Mouse (Mus musculus): Measurements from ENCODE around the gene Srpr.

- TF ChIP-seq POLR2A (IDR thresholded peaks at IDR 0.05; ENCODE audit: control insufficient read depth, extremely low read depth, insufficient read depth, low read length, poor library complexity) (no peak), CTCF (IDR thresholded peaks at IDR 0.05; ENCODE audit: borderline replicate concordance, control insufficient read depth, extremely low read depth, insufficient read depth, low read length, poor library complexity) (no peak)
Observed at GRCm38 (mm10) chr9:35228671-35229070, 28.7 kb downstream of the Srpr start.

Data from thymus, adult 2 months (tissue).